Mouse (Mus musculus) CH12.LX (cell line): ENCODE results near the gene Gabpb2. TPM values are rescaled to one million over a fixed set of nuclear protein-coding genes. Genes with fewer than 3 reads are reported as not detected.

Source experiments
- DNase-seq: peaks from one replicate; pipeline ENCODE4 v3.0.0-alpha.2; 2013; ENCODE audit errors: extremely low read depth
- H3K27ac ChIP-seq: 2 replicates; pipeline ENCODE4 v1.5.1; 2012; ENCODE audit warnings: low read depth, mild to moderate bottlenecking, control low read depth, moderate library complexity; ENCODE audit not compliant: insufficient read depth
- H3K27me3 ChIP-seq: replicated peaks from 2 replicates; pipeline ENCODE3; 2012; ENCODE audit warnings: inconsistent platforms
- H3K36me3 ChIP-seq, 2 experiments: replicated peaks in 1 of 2; 2 replicates each; pipeline versions ENCODE3 to v1.6.1; 2012; ENCODE audit warnings: inconsistent platforms in 1 of 2, low read length in 1 of 2, mild to moderate bottlenecking in 1 of 2, mixed read lengths in 1 of 2, moderate library complexity in 1 of 2; ENCODE audit not compliant: control insufficient read depth in 1 of 2, insufficient read depth in 1 of 2
- H3K4me1 ChIP-seq, 2 experiments: 2 replicates each; pipeline ENCODE4 v1.6.1; 2012; ENCODE audit warnings: inconsistent platforms in 1 of 2, moderate library complexity in 1 of 2; ENCODE audit not compliant: insufficient read depth in 2 of 2, control insufficient read depth in 1 of 2
- H3K4me2 ChIP-seq: 2 replicates; pipeline ENCODE4 v1.6.1; 2012; ENCODE audit warnings: low read depth, mild to moderate bottlenecking, control low read depth; ENCODE audit not compliant: poor library complexity, insufficient read depth, severe bottlenecking
- H3K4me3 ChIP-seq, 3 experiments: fragments of 150-350 bp in 1 of 3; sonication (generic) in 1 of 3; replicated peaks in 1 of 3; 2 replicates each; pipeline versions ENCODE3 to v1.5.1; 2011 to 2012; ENCODE audit warnings: low read depth in 2 of 3, low read length in 2 of 3, mild to moderate bottlenecking in 2 of 3, moderate library complexity in 2 of 3, control low read depth in 1 of 3, improper control_type of control experiment in 1 of 3, inconsistent platforms in 1 of 3, mixed read lengths in 1 of 3; ENCODE audit not compliant: poor library complexity in 1 of 3
- H3K79me2 ChIP-seq: replicated peaks from 2 replicates; pipeline ENCODE4 v1.6.1; 2012; ENCODE audit warnings: mild to moderate bottlenecking, moderate library complexity; ENCODE audit not compliant: control insufficient read depth, poor library complexity, insufficient read depth, severe bottlenecking; ENCODE audit errors: extremely low read depth
- H3K9ac ChIP-seq: 2 replicates; pipeline ENCODE4 v1.6.1; 2012; ENCODE audit warnings: low read depth, mild to moderate bottlenecking, control low read depth, moderate library complexity; ENCODE audit not compliant: insufficient read depth
- H3K9me3 ChIP-seq: replicated peaks from 2 replicates; pipeline ENCODE3; 2012; ENCODE audit warnings: low read length, inconsistent platforms, mixed read lengths
- BHLHE40 ChIP-seq: IDR thresholded peaks from 2 replicates; pipeline ENCODE4 v1.6.1; 2011; ENCODE audit warnings: mild to moderate bottlenecking, low read depth, low read length, improper control_type of control experiment
- CHD1 ChIP-seq: IDR thresholded peaks from 2 replicates; pipeline ENCODE4 v1.6.1; 2012; ENCODE audit warnings: low read depth, low read length, improper control_type of control experiment, inconsistent platforms
- CHD2 ChIP-seq: IDR thresholded peaks from 2 replicates; pipeline ENCODE4 v1.6.1; 2011; ENCODE audit warnings: low read length, improper control_type of control experiment
- CTCF ChIP-seq, 2 experiments: IDR thresholded peaks in 1 of 2; conservative IDR thresholded peaks in 1 of 2; 2 replicates each; pipeline ENCODE4 v1.5.1; 2011 to 2012; ENCODE audit warnings: low read depth in 2 of 2, low read length in 2 of 2, improper control_type of control experiment in 1 of 2, inconsistent platforms in 1 of 2, mild to moderate bottlenecking in 1 of 2, moderate library complexity in 1 of 2
- E2F4 ChIP-seq: IDR thresholded peaks from 2 replicates; pipeline ENCODE4 v1.6.1; 2011; ENCODE audit warnings: low read depth, low read length, improper control_type of control experiment; ENCODE audit not compliant: insufficient replicate concordance
- ELF1 ChIP-seq: IDR thresholded peaks from 2 replicates; pipeline ENCODE4 v1.6.1; 2014; ENCODE audit warnings: low read depth, mild to moderate bottlenecking, inconsistent platforms, low read length, improper control_type of control experiment
- EP300 ChIP-seq: IDR thresholded peaks from 2 replicates; pipeline ENCODE4 v1.6.1; 2011; ENCODE audit warnings: low read length, improper control_type of control experiment
- ETS1 ChIP-seq: conservative IDR thresholded peaks from 2 replicates; pipeline ENCODE4 v1.6.1; 2012; ENCODE audit warnings: low read depth, mild to moderate bottlenecking, inconsistent platforms, low read length, improper control_type of control experiment, moderate library complexity
- GABPA ChIP-seq: IDR thresholded peaks from 2 replicates; pipeline ENCODE4 v1.6.1; 2012; ENCODE audit warnings: low read depth, low read length, improper control_type of control experiment, inconsistent platforms; ENCODE audit not compliant: insufficient replicate concordance
- HCFC1 ChIP-seq: IDR thresholded peaks from 2 replicates; pipeline ENCODE4 v1.6.1; 2012; ENCODE audit warnings: low read depth, mild to moderate bottlenecking, inconsistent platforms, low read length, improper control_type of control experiment
- IRF4 ChIP-seq: IDR thresholded peaks from 2 replicates; pipeline ENCODE4 v1.6.1; 2014; ENCODE audit warnings: low read depth, mild to moderate bottlenecking, inconsistent platforms, low read length, improper control_type of control experiment
- JUN ChIP-seq: IDR thresholded peaks from 2 replicates; pipeline ENCODE4 v1.6.1; 2011; ENCODE audit warnings: low read depth, mild to moderate bottlenecking, low read length, improper control_type of control experiment, moderate library complexity; ENCODE audit not compliant: insufficient read depth
- JUND ChIP-seq: conservative IDR thresholded peaks from 2 replicates; pipeline ENCODE4 v1.6.1; 2011; ENCODE audit warnings: low read depth, low read length, improper control_type of control experiment
- KAT2A ChIP-seq: IDR thresholded peaks from 2 replicates; pipeline ENCODE4 v1.6.1; 2012; ENCODE audit warnings: low read length, improper control_type of control experiment, inconsistent platforms; ENCODE audit not compliant: insufficient replicate concordance
- MAFK ChIP-seq: IDR thresholded peaks from 2 replicates; pipeline ENCODE4 v1.6.1; 2011; ENCODE audit warnings: low read length, improper control_type of control experiment; ENCODE audit not compliant: insufficient replicate concordance
- MAX ChIP-seq: IDR thresholded peaks from 2 replicates; pipeline ENCODE4 v1.6.1; 2011; ENCODE audit warnings: low read length, improper control_type of control experiment
- MAZ ChIP-seq: IDR thresholded peaks from 2 replicates; pipeline ENCODE4 v1.6.1; 2012; ENCODE audit warnings: low read depth, mild to moderate bottlenecking, inconsistent platforms, low read length, improper control_type of control experiment, moderate library complexity
- MEF2A ChIP-seq: IDR thresholded peaks from 2 replicates; pipeline ENCODE4 v1.6.1; 2014; ENCODE audit warnings: low read depth, mild to moderate bottlenecking, inconsistent platforms, low read length, improper control_type of control experiment, borderline replicate concordance
- MXI1 ChIP-seq: IDR thresholded peaks from 2 replicates; pipeline ENCODE4 v1.6.1; 2011; ENCODE audit warnings: mild to moderate bottlenecking, low read depth, low read length, improper control_type of control experiment
- MYC ChIP-seq: IDR thresholded peaks from 2 replicates; pipeline ENCODE4 v1.6.1; 2011; ENCODE audit warnings: low read depth, mild to moderate bottlenecking, improper control_type of control experiment, low read length
- NELFE ChIP-seq: IDR thresholded peaks from 2 replicates; pipeline ENCODE4 v1.6.1; 2011; ENCODE audit warnings: low read depth, low read length, improper control_type of control experiment
- NRF1 ChIP-seq: IDR thresholded peaks from 2 replicates; pipeline ENCODE4 v1.6.1; 2014; ENCODE audit warnings: low read depth, mild to moderate bottlenecking, inconsistent platforms, low read length, improper control_type of control experiment, moderate library complexity
- PAX5 ChIP-seq: IDR thresholded peaks from 2 replicates; pipeline ENCODE4 v1.6.1; 2012; ENCODE audit warnings: low read length, inconsistent platforms, mixed read lengths
- POLR2A ChIP-seq: IDR thresholded peaks from 2 replicates; pipeline ENCODE4 v1.6.1; 2011; ENCODE audit warnings: low read depth, mild to moderate bottlenecking, improper control_type of control experiment, low read length
- POLR2AphosphoS2 ChIP-seq: IDR thresholded peaks from 2 replicates; pipeline ENCODE4 v1.6.1; 2011; ENCODE audit warnings: low read depth, low read length, improper control_type of control experiment
- RAD21 ChIP-seq: IDR thresholded peaks from 2 replicates; pipeline ENCODE4 v1.6.1; 2011; ENCODE audit warnings: low read depth, mild to moderate bottlenecking, low read length, improper control_type of control experiment, moderate library complexity
- RCOR1 ChIP-seq: conservative IDR thresholded peaks from 2 replicates; pipeline ENCODE4 v1.6.1; 2012; ENCODE audit warnings: low read depth, mild to moderate bottlenecking, inconsistent platforms, low read length, improper control_type of control experiment
- SIN3A ChIP-seq: IDR thresholded peaks from 2 replicates; pipeline ENCODE4 v1.6.1; 2012; ENCODE audit warnings: low read length, improper control_type of control experiment, inconsistent platforms
- SMC3 ChIP-seq: IDR thresholded peaks from 2 replicates; pipeline ENCODE4 v1.6.1; 2011; ENCODE audit warnings: low read depth, low read length, improper control_type of control experiment
- TBP ChIP-seq: conservative IDR thresholded peaks from 2 replicates; pipeline ENCODE4 v1.6.1; 2011; ENCODE audit warnings: low read depth, low read length, improper control_type of control experiment
- TCF12 ChIP-seq: IDR thresholded peaks from 2 replicates; pipeline ENCODE4 v1.6.1; 2014; ENCODE audit warnings: low read depth, mild to moderate bottlenecking, inconsistent platforms, low read length, improper control_type of control experiment
- UBTF ChIP-seq: IDR thresholded peaks from 2 replicates; pipeline ENCODE4 v1.6.1; 2012; ENCODE audit warnings: low read depth, mild to moderate bottlenecking, inconsistent platforms, low read length, improper control_type of control experiment, moderate library complexity
- USF1 ChIP-seq: IDR thresholded peaks from 2 replicates; pipeline ENCODE4 v1.6.1; 2014; ENCODE audit warnings: low read depth, mild to moderate bottlenecking, inconsistent platforms, low read length, improper control_type of control experiment
- USF2 ChIP-seq: conservative IDR thresholded peaks from 2 replicates; pipeline ENCODE4 v1.6.1; 2011; ENCODE audit warnings: low read depth, low read length, improper control_type of control experiment
- ZC3H11A ChIP-seq: IDR thresholded peaks from 2 replicates; pipeline ENCODE4 v1.6.1; 2012; ENCODE audit warnings: low read depth, mild to moderate bottlenecking, inconsistent platforms, low read length, improper control_type of control experiment
- ZKSCAN1 ChIP-seq: IDR thresholded peaks from 2 replicates; pipeline ENCODE4 v1.6.1; 2012; ENCODE audit warnings: low read depth, inconsistent platforms, low read length, improper control_type of control experiment, borderline replicate concordance
- ZMIZ1 ChIP-seq: IDR thresholded peaks from 2 replicates; pipeline ENCODE4 v1.6.1; 2012; ENCODE audit warnings: low read depth, mild to moderate bottlenecking, inconsistent platforms, low read length, improper control_type of control experiment
- ZNF384 ChIP-seq: IDR thresholded peaks from 2 replicates; pipeline ENCODE4 v1.6.1; 2012; ENCODE audit warnings: low read depth, low read length, improper control_type of control experiment, inconsistent platforms
- dilution Hi-C: fragments of 300-500 bp; cut with MboI; formaldehyde crosslinking; loops from 2 replicates; pipeline ENCODE4 v1.14.3; 2020; ENCODE audit warnings: low sequenced_read_pairs; ENCODE audit not compliant: extremely low pct_unique_long_range_greater_than_20kb, extremely low pct_ligation_motif_present
- in situ Hi-C: fragments of 300-500 bp; cut with MboI; formaldehyde crosslinking; loops from 3 replicates; pipeline ENCODE4 v1.14.3; 2019; ENCODE audit warnings: low sequenced_read_pairs, low pct_ligation_motif_present, low pct_unique_long_range_greater_than_20kb, mixed read lengths
- polyA plus RNA-seq: library from polyadenylated mRNA; unstranded; fragments of >175 nt; gene quantifications from 2 replicates; pipeline ENCODE4 v1.2.1, GENCODE M21; 2012; ENCODE audit warnings: low read depth; ENCODE audit not compliant: insufficient read length
- total RNA-seq, 2 experiments: library from RNA; depleted of rRNA; stranded (reverse); fragments of 300-350 nt in 1 of 2; fragments of >200 nt in 1 of 2; gene quantifications; 2 replicates each; pipeline ENCODE4 v1.2.3; 2012 to 2014

Gabpb2 gene
- total and polyA plus RNA-seq, 3 experiments, result 14.7 to 20.6 (median 16.6) TPM

DNA sequence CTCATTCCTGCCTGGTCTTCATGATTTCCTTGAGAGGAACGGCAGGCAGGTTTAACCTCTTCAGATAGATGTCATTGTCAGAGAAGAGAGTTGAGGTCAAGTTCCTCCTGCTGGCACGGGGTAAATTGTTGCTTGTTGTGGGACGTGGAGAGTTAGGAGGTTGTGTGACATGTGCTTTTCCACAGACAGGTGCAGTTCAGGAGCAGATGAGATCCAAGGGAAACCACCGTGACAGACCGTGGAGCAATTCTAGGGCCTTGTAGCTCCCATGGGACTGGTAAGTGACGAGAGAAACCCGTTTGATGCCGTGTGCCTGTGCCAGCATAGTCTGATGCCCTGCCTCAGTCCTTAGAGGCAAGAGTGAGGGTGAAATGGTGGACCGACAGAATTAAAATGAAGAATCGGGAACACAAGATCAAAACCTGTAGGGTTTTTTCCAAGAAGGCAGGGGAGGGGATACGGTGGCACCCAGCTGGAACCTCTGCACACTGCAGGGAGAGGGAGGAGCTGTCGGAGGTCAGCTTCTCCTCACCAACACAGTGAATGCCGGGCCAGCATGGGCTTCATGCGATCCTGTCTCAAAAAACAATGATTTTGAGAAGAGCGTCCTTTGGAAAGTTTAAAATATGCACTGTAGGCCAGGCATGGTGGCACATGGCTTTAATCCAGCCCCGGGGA is 15.7 kb upstream of the Gabpb2 start:
- peak; percentile 87 for DNase-seq
- Histone ChIP-seq H3K36me3 (peaks cover 48 to 63% of the 10 kb centered on the region in 2 experiments), H3K4me2 (peak overlapping the region; percentile 79), H3K79me2 (peaks cover 39% of the 10 kb centered on the region), H3K27ac (peak overlapping the region; percentile 97), H3K9ac (peak overlapping the region; percentile 69), H3K9me3 (no peaks in the 10 kb centered on the region), H3K27me3 (no peaks in the 10 kb centered on the region), H3K4me3 (peak overlapping the region in 2 of 3 experiments; percentile 5 to 38), H3K4me1 (peaks cover 18 to 46% of the 10 kb centered on the region in 2 experiments)
- dilution Hi-C loops (no loop called here), in situ Hi-C loops (no loop called here)
- TF ChIP-seq MAX (peak; percentile 94), IRF4 (peak; percentile 62; the same call in 1 of the 2 replicates), USF1 (no peak), SIN3A (peak; percentile 66), ZC3H11A (no peak), SMC3 (no peak), USF2 (no peak), GABPA (no peak), NELFE (no peak), CTCF (conservative IDR thresholded peaks at IDR 0.05 in 1 of 2, IDR thresholded peaks at IDR 0.05 in 1 of 2; ENCODE audit: low read depth in 2 of 2, low read length in 2 of 2) (no peak), CHD2 (peak; percentile 33; the same call in 1 of the 2 replicates), BHLHE40 (peak; percentile 91), MYC (peak; percentile 92), ELF1 (no peak), PAX5 (no peak), RCOR1 (no peak), HCFC1 (no peak), ZKSCAN1 (no peak), MAFK (0 out of 2 replicates have a peak, but pooled peaks have one; percentile 37), ZMIZ1 (no peak), ETS1 (peak; percentile 86), JUND (no peak; the same call in 1 of the 2 replicates), MAZ (0 out of 2 replicates have a peak, but pooled peaks have one; percentile 6), NRF1 (no peak), TBP (0 out of 2 replicates have a peak, but pooled peaks have one; percentile 18), POLR2AphosphoS2 (no peak), EP300 (peak; percentile 74), MXI1 (peak; percentile 67; the same call in 1 of the 2 replicates), TCF12 (peak; percentile 71), ZNF384 (no peak), MEF2A (peak; percentile 59), RAD21 (no peak; the same call in 1 of the 2 replicates), E2F4 (no peak), CHD1 (no peak), KAT2A (0 out of 2 replicates have a peak, but pooled peaks have one; percentile 53), POLR2A (no peak), UBTF (no peak), JUN (peak; percentile 30; the same call in 1 of the 2 replicates)
